Mouse (Mus musculus): ENCODE data around the gene Gpr162.

DNA sequence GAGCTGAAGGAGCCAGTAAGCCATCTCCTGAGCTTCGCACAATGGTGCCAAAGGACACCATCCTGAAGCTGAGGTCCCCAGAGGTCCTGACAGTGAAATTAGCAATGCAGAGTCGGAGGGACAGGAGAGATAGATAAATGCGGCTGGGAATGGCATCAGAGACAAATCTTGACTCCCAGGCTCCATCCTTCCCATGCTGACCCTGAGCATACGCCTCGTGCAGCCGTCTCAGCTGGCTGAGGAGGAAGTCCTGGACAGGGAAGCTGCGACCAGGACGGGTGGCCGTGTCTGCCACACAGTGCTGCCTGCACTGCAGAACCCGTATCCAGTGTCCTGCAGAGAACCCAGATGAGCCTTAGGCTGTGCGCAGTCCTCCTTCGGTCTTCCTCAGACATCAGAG, 9.1 kb downstream of the Gpr162 start:
- no peak for TF ChIP-seq CTCF (IDR thresholded peaks at IDR 0.05; ENCODE audit: low read depth)
- TF ChIP-seq EP300 (optimal IDR thresholded peaks at IDR 0.05) = no peak

All from stomach, postnatal 0 days (tissue).